Mouse (Mus musculus) megakaryocyte-erythroid progenitor cell, adult 5-6 weeks (primary cell): ENCODE data around the gene Scnn1a. TPM values are rescaled to one million over a fixed set of nuclear protein-coding genes. Genes with fewer than 3 reads are reported as not detected.
"Not testable (repeated sequence)": the region's sequence is repeated elsewhere in the genome, so short reads cannot be mapped to it uniquely, and the experiment has no call there.

Source experiments
- ATAC-seq: replicated peaks from 2 replicates; pipeline ENCODE4 v1.8.0; 2016; ENCODE audit warnings: mild to moderate bottlenecking, inconsistent platforms; ENCODE audit not compliant: severe bottlenecking, poor library complexity, low FRiP score, low TSS enrichment
- total RNA-seq, 2 experiments: library from RNA; stranded (forward) in 1 of 2; stranded (reverse) in 1 of 2; fragments of 200-1000, 215-1000 nt in 1 of 2; fragments of >200 nt in 1 of 2; fragmentation: Nextera tagmentation in 1 of 2; gene quantifications; 2 replicates each; pipeline ENCODE4 v1.2.3; 2014 to 2017

Gene Scnn1a
- total RNA-seq (2014; fragmentation: Nextera tagmentation) = 1.4 TPM in 1 of 2 replicates, not detected in the other
- not detected in 2 replicates for total RNA-seq (2017)

- ATAC-seq = no peak
These were observed at the start of gene Scnn1a for GRCm38 (mm10) chr6:125320323-125320722. Gene Scnn1a, plus strand, starts transcription at chr6:125320659.

- peak; percentile 84 for ATAC-seq
These were observed 48.8 kb upstream of the Scnn1a start for GRCm38 (mm10) chr6:125271455-125272227.

GRCm38 (mm10) chr6:125272228-125272785 lies 48.2 kb upstream of the Scnn1a start:
- no peak for ATAC-seq

GRCm38 (mm10) chr6:125274841-125275563 lies 45.5 kb upstream of the Scnn1a start:
- no peak for ATAC-seq

- no peak for ATAC-seq
These were observed 40.7 kb upstream of the Scnn1a start for GRCm38 (mm10) chr6:125279729-125280128.

GRCm38 (mm10) chr6:125282721-125283120 lies 37.7 kb upstream of the Scnn1a start:
- not testable (repeated sequence) for ATAC-seq

- no peak for ATAC-seq
These were observed 36.2 kb upstream of the Scnn1a start for GRCm38 (mm10) chr6:125284250-125284649.

- no peak for ATAC-seq
These were observed 35.7 kb upstream of the Scnn1a start for GRCm38 (mm10) chr6:125284751-125285150.

- no peak for ATAC-seq
These were observed 34.6 kb upstream of the Scnn1a start, which contains the start of gene Tuba3a for GRCm38 (mm10) chr6:125285890-125286289. Gene Tuba3a, minus strand, starts transcription at chr6:125286042.

GRCm38 (mm10) chr6:125286944-125287343 lies 33.5 kb upstream of the Scnn1a start:
- ATAC-seq = no peak

GRCm38 (mm10) chr6:125288730-125289129 lies 31.7 kb upstream of the Scnn1a start:
- ATAC-seq = no peak

GRCm38 (mm10) chr6:125291329-125291728 lies 29.1 kb upstream of the Scnn1a start:
- no peak for ATAC-seq

GRCm38 (mm10) chr6:125292256-125292655 lies 28.2 kb upstream of the Scnn1a start:
- no peak for ATAC-seq

GRCm38 (mm10) chr6:125294049-125294448 lies 26.4 kb upstream of the Scnn1a start:
- no peak for ATAC-seq

GRCm38 (mm10) chr6:125297149-125297820 lies 23.2 kb upstream of the Scnn1a start:
- no peak for ATAC-seq

GRCm38 (mm10) chr6:125300982-125301381 lies 19.5 kb upstream of the Scnn1a start:
- ATAC-seq = no peak

- ATAC-seq = no peak
These were observed 18.1 kb upstream of the Scnn1a start for GRCm38 (mm10) chr6:125302231-125302982.

GRCm38 (mm10) chr6:125303242-125303641 lies 17.2 kb upstream of the Scnn1a start:
- ATAC-seq = no peak

GRCm38 (mm10) chr6:125304408-125304807 lies 16.1 kb upstream of the Scnn1a start:
- not testable (repeated sequence) for ATAC-seq
